Mouse (Mus musculus): ENCODE measurements around the gene Ptpn20.

Gene Ptpn20

GRCm38 (mm10) chr14:33588951-33589350 is at the start of gene Ptpn20:
Gene Ptpn20, plus strand, starts transcription at chr14:33589207.
- DNase-seq (ENCODE audit: low spot score): no peak

DNA sequence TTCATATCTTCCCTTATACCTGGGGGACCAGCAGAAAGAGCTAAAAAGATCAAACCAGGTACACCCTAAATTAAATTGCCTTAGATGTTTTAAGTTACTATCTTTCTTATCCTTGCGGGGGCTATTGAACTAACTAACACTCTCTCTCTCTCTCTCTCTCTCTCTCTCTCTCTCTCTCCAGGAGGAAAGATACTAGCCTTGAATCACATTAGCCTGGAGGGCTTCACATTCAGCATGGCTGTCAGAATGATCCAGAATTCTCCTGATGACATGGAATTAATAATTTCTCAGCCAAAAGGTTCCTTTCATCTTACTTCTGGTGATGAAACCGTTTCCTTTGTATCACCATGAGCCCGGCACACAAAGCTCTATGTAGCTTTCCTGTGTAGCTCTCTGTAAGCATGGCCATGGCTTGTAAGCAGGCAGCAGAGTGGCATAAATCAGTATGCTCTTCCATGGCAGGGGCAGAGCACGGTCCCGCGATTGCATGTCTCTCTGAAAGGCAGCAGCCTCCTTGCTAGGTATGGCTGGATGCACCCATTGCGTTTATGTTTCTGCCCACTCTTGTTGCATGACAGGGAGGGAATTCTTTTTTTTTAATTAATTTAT is 49.3 kb upstream of the Ptpn20 start:
- DNase-seq (ENCODE audit: low spot score): no peak

GRCm38 (mm10) chr14:33545565-33546143 is 43.4 kb upstream of the Ptpn20 start:
- DNase-seq (ENCODE audit: low spot score): no peak

GRCm38 (mm10) chr14:33548650-33549049 is 40.4 kb upstream of the Ptpn20 start:
- no peak for DNase-seq (ENCODE audit: low spot score)

GRCm38 (mm10) chr14:33549856-33550255 is 39.2 kb upstream of the Ptpn20 start:
- no peak for DNase-seq (ENCODE audit: low spot score)

GRCm38 (mm10) chr14:33570737-33571136 is 18.3 kb upstream of the Ptpn20 start:
- no peak for DNase-seq (ENCODE audit: low spot score)

DNA sequence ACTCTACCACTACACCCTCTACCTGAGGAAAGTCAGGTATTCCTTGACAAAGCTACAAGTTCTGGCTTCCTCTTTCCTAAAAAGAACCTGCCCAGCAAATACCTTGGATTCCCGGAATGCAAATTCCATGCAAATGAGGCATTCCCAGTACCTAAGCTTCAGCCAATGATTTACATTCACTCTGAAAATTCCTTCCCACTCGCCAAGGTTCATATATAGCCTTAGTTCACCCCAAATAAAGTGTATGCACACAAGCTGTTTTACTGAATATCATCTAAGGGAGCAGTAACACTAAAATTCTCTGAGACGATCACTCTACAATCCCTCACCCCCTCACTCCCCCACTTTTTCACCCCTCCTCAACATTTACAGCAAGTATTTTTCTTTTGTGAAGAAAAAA is 15.4 kb upstream of the Ptpn20 start:
- no peak for DNase-seq (ENCODE audit: low spot score)

DNA sequence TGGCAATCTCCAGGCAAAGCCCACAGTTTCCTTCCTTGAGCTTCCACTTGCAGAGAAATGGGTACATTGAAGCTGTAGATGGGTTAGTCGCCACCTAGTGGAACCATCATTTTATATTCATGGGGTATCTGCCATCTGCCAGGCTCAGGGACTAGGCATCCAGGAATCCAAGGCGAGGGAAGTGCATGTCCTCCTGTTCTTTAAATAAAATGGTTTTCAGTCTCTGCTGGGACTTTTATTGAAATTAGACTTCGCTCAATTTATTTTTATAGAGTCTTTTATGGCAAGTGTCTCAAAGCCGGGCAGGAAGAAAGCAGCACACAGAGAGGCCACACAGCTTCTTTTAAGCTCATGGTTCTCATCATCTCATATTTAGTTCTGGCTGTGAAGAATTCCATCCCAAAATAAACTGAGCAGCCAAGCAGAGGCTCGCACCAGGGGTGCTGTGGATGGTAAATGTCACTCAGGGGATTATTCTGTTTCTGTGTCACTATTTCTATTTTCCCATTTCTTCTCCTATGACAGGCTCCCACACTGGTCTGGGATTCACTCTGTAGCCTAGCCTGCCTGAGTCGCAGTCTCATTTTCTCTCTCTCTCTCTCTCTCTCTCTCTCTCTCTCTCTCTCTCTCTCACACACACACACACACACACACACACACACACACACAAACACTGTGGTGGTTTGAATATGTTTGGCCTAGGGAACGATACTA is 9.1 kb upstream of the Ptpn20 start:
- DNase-seq (ENCODE audit: low spot score): no peak

- no peak for DNase-seq (ENCODE audit: low spot score)
These were observed 9.5 kb downstream of the Ptpn20 start for GRCm38 (mm10) chr14:33598376-33599130.

- DNase-seq (ENCODE audit: low spot score): no peak
These were observed 18.4 kb downstream of the Ptpn20 start for GRCm38 (mm10) chr14:33607431-33607830.

GRCm38 (mm10) chr14:33625036-33625435 is 36.0 kb downstream of the Ptpn20 start:
- DNase-seq (ENCODE audit: low spot score): no peak

GRCm38 (mm10) chr14:33632790-33633372 is 43.9 kb downstream of the Ptpn20 start:
- DNase-seq (ENCODE audit: low spot score): no peak

DNA sequence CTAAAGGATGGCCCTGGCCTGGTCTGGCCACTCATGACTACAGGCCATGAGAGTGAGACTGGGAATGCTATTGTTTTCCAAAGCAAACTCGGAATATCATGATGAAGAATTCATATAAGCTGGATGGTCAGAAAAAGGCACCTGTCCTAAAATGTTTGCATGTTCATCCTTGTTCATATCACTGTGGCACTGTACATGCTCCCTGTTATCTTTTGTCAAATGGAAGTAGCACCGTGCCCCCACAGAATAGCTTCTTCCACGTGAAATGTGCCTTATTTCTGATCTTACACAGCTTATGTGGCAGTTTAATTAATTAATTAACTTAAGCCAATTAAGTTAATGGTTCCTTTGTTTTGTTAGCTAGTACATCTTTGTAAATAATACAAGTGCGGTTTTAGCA is 45.3 kb downstream of the Ptpn20 start:
- DNase-seq (ENCODE audit: low spot score): no peak

DNA sequence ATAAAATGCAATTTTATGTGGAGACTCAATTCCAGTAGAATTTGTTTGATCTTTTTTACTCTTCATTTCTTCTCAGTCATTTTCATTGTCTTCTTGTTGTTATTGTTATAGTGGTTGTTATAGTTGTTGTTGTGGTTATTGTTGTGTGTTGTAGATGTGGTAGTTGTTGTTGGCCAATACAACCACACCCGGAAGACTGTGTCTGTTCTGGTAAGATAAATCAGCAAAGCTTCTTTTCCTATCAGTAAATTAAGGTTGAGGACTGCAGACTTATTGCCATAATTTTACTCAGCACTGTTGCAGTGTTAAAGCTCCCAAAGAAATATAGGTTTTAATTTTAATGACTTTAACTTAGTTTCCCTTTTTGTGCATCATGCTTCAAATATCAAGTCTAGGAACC is 45.8 kb downstream of the Ptpn20 start:
- no peak for DNase-seq (ENCODE audit: low spot score)

DNA sequence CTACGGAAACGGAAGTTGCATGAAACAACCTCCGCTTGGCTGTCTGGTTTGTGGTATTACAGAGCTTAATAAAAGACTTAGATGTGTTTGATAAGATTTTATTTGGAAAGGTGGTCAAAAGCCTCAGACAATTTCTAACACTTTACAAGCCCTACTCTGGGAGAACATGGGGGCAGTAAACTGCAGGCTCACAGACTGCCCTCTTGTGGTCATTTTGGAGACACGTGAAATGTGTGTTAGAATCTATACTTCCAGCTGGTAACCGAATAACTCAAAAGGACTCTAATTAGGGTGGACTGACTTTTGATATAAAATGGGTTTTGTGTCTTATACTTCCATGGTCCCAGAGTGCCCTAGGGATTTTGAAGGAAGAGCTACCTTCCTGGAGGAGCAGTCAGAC is 50.4 kb downstream of the Ptpn20 start:
- no peak for DNase-seq (ENCODE audit: low spot score)

- DNase-seq (ENCODE audit: low spot score): no peak
These were observed 61.7 kb downstream of the Ptpn20 start for GRCm38 (mm10) chr14:33650721-33651120.

DNA sequence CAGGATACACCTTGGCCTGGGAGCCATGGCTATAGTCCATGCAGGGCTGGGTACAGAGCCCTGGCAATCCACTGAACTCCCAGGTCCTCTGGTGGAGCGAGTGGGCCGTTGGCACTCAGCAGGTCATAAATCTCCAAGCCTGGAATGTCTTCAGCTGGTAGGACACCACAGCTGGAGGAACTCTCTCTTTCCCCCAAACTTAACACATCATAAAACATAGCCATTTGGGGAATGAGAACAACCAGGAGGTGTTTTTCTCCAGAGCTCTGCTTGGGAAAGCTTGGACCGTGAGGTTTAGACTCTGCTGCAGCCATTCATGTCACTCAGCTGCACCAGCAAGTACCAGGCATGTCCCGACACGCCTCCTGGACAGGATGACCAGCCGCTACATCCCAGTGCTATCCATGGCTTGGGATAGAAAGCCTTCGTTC is 68.5 kb downstream of the Ptpn20 start:
- no peak for DNase-seq (ENCODE audit: low spot score)

- no peak for DNase-seq (ENCODE audit: low spot score)
These were observed 69.3 kb downstream of the Ptpn20 start for GRCm38 (mm10) chr14:33658331-33658730.

GRCm38 (mm10) chr14:33662080-33662479 is 73.1 kb downstream of the Ptpn20 start:
- DNase-seq (ENCODE audit: low spot score): no peak

GRCm38 (mm10) chr14:33666301-33666700 is 77.3 kb downstream of the Ptpn20 start:
- DNase-seq (ENCODE audit: low spot score): no peak

- no peak for DNase-seq (ENCODE audit: low spot score)
These were observed 80.9 kb downstream of the Ptpn20 start for GRCm38 (mm10) chr14:33669891-33670290.

DNA sequence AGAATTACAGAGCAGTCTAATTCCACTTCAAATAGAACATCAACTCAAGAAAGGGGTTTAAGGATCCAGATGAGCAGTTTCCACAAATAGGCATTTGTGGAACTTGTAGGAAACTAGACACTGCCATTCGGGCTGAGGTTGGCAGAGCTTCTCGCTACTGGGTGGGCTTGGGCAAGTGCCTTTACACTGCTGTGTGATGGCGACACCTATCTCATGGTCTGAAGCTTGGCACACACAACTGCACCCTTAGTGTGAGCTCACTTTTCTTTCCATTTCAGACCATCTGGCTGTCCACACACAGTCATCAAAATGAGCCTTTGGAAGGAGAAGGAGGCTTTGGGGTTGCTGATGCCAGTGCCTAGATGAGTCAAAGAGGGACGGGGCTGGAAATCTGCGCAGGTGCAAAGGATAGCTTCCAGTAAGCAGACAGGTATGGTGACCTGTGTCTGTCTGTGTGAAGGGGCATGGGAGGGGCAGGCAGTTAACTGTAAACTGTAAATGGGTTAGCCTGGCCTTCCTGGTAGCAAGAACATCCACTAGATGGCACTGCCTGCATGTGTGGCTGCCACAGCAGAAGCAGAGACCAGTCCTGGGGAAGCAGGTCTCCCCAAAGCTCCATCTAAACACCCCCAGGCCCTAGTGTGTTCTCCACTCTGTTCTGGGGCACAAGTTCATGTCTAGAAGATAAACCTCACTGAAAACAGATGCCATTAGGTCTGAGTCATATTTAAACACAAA is 84.5 kb downstream of the Ptpn20 start:
- peak; percentile 46 for DNase-seq (ENCODE audit: low spot score)

All from ovary, postnatal 14 days (tissue).